Mouse (Mus musculus): Measurements from ENCODE around the gene Xrcc4. TPM values are rescaled to one million over a fixed set of nuclear protein-coding genes. Genes with fewer than 3 reads are reported as not detected.
"Not testable (repeated sequence)": the region's sequence is repeated elsewhere in the genome, so short reads cannot be mapped to it uniquely, and the experiment has no call there.

Xrcc4 gene
- 14.2 and 15.4 TPM in 2 replicates for polyA plus RNA-seq (2015; fragmentation: Nextera tagmentation; extraction: Ambion mirVana)

GRCm38 (mm10) chr13:90088962-90089824 is at the start of gene Xrcc4, which contains the start of gene Tmem167:
Gene Xrcc4 (minus strand): TSS chr13:90089608.
Gene Tmem167 (plus strand): TSS chr13:90089123.
- H3K27ac ChIP-seq = peak within 1 kb of the TSS; percentile 92
- peaks cover 2% of the 10 kb centered on the region; the same call in 1 of the 2 replicates for H3K4me1 ChIP-seq
- H3K4me2 ChIP-seq = peak within 1 kb of the TSS; percentile 86
- H3K36me3 ChIP-seq = peaks cover 8% of the 10 kb centered on the region
- H3K27me3 ChIP-seq = no peaks in the 10 kb centered on the region
- peak within 1 kb of the TSS; percentile 94 for H3K9ac ChIP-seq
- H3K4me3 ChIP-seq = peak within 1 kb of the TSS; percentile 86
- no peaks in the 10 kb centered on the region for H3K9me3 ChIP-seq
- peak; percentile 100 for ATAC-seq (ENCODE audit: insufficient number of reproducible peaks, insufficient read depth, low FRiP score, low TSS enrichment, low read depth)
- 3% methylated on average over 41 of the region's 41 CpGs for WGBS

GRCm38 (mm10) chr13:90136156-90136910 is 46.9 kb upstream of the Xrcc4 start:
- WGBS = 82% methylated on average over 3 of the region's 3 CpGs
- Histone ChIP-seq H3K27me3 (no peaks in the 10 kb centered on the region), H3K4me3 (no peak overlapping the region), H3K4me2 (no peak overlapping the region), H3K36me3 (no peaks in the 10 kb centered on the region), H3K4me1 (peaks cover 4% of the 10 kb centered on the region), H3K9me3 (no peaks in the 10 kb centered on the region), H3K9ac (no peak overlapping the region), H3K27ac (no peak overlapping the region)
- ATAC-seq (ENCODE audit: insufficient number of reproducible peaks, insufficient read depth, low FRiP score, low TSS enrichment, low read depth) = no peak

- 82% methylated on average over 1 of the region's 1 CpGs for WGBS
- Histone ChIP-seq H3K9me3 (no peaks in the 10 kb centered on the region), H3K27ac (no peak overlapping the region), H3K9ac (no peak overlapping the region), H3K4me3 (no peak overlapping the region), H3K27me3 (no peaks in the 10 kb centered on the region), H3K4me1 (0 out of 2 replicates have a peak, but pooled peaks cover 2% of the 10 kb centered on the region), H3K36me3 (0 out of 2 replicates have a peak, but pooled peaks cover 5% of the 10 kb centered on the region), H3K4me2 (no peak overlapping the region)
- ATAC-seq (ENCODE audit: insufficient number of reproducible peaks, insufficient read depth, low FRiP score, low TSS enrichment, low read depth) = no peak
Observed at GRCm38 (mm10) chr13:90111681-90112080, 22.3 kb upstream of the Xrcc4 start.

GRCm38 (mm10) chr13:90108746-90109145 is 19.3 kb upstream of the Xrcc4 start:
- H3K36me3 ChIP-seq = peaks cover 30% of the 10 kb centered on the region
- H3K4me1 ChIP-seq; H3K4me2 ChIP-seq; H3K9ac ChIP-seq; H3K27ac ChIP-seq; H3K27me3 ChIP-seq; H3K9me3 ChIP-seq; ATAC-seq (ENCODE audit: insufficient number of reproducible peaks, insufficient read depth, low FRiP score, low TSS enrichment, low read depth); H3K4me3 ChIP-seq: not testable (repeated sequence)
- 93% methylated on average over 5 of the region's 5 CpGs for WGBS

GRCm38 (mm10) chr13:90106139-90106538 is 16.7 kb upstream of the Xrcc4 start:
- Histone ChIP-seq H3K27me3 (no peaks in the 10 kb centered on the region), H3K36me3 (peaks cover 40% of the 10 kb centered on the region), H3K9me3 (no peaks in the 10 kb centered on the region), H3K4me1 (no peaks in the 10 kb centered on the region), H3K27ac (no peak overlapping the region), H3K9ac (no peak overlapping the region), H3K4me2 (no peak overlapping the region), H3K4me3 (no peak overlapping the region)
- WGBS = 98% methylated on average over 7 of the region's 7 CpGs
- no peak for ATAC-seq (ENCODE audit: insufficient number of reproducible peaks, insufficient read depth, low FRiP score, low TSS enrichment, low read depth)

- H3K27ac ChIP-seq = no peak overlapping the region
- no peak overlapping the region for H3K9ac ChIP-seq
- no peak overlapping the region for H3K4me2 ChIP-seq
- no peak overlapping the region for H3K4me3 ChIP-seq
- H3K4me1 ChIP-seq = no peaks in the 10 kb centered on the region
- ATAC-seq (ENCODE audit: insufficient number of reproducible peaks, insufficient read depth, low FRiP score, low TSS enrichment, low read depth) = no peak
- peaks cover 40% of the 10 kb centered on the region for H3K36me3 ChIP-seq
- no peaks in the 10 kb centered on the region for H3K27me3 ChIP-seq
- H3K9me3 ChIP-seq = no peaks in the 10 kb centered on the region
Observed at GRCm38 (mm10) chr13:90101514-90101913, 12.1 kb upstream of the Xrcc4 start.

GRCm38 (mm10) chr13:90089825-90090183 is 396 bp upstream of the Xrcc4 start:
- Histone ChIP-seq H3K9me3 (no peaks in the 10 kb centered on the region), H3K4me1 (peaks cover 2% of the 10 kb centered on the region; the same call in 1 of the 2 replicates), H3K36me3 (peaks cover 8% of the 10 kb centered on the region), H3K27ac (peak overlapping the region; percentile 92), H3K4me2 (peak overlapping the region; percentile 86), H3K4me3 (peak overlapping the region; percentile 86), H3K27me3 (no peaks in the 10 kb centered on the region), H3K9ac (peak overlapping the region; percentile 94)
- WGBS = under 1% methylated on average over 25 of the region's 27 CpGs
- ATAC-seq (ENCODE audit: insufficient number of reproducible peaks, insufficient read depth, low FRiP score, low TSS enrichment, low read depth) = peak; percentile 82

- no peak overlapping the region for H3K9ac ChIP-seq
- no peaks in the 10 kb centered on the region for H3K36me3 ChIP-seq
- H3K27ac ChIP-seq = no peak overlapping the region
- H3K27me3 ChIP-seq = no peaks in the 10 kb centered on the region
- no peak overlapping the region for H3K4me3 ChIP-seq
- H3K9me3 ChIP-seq = no peaks in the 10 kb centered on the region
- 89% methylated on average over 1 of the region's 1 CpGs for WGBS
- H3K4me1 ChIP-seq = no peaks in the 10 kb centered on the region
- ATAC-seq (ENCODE audit: insufficient number of reproducible peaks, insufficient read depth, low FRiP score, low TSS enrichment, low read depth) = no peak
- H3K4me2 ChIP-seq = no peak overlapping the region
Observed at GRCm38 (mm10) chr13:90061877-90062276, 27.5 kb downstream of the Xrcc4 start.

GRCm38 (mm10) chr13:90052408-90052807 is 37.0 kb downstream of the Xrcc4 start:
- Histone ChIP-seq H3K9ac (no peak overlapping the region), H3K4me3 (no peak overlapping the region), H3K4me2 (no peak overlapping the region), H3K27ac (no peak overlapping the region), H3K9me3 (no peaks in the 10 kb centered on the region), H3K36me3 (no peaks in the 10 kb centered on the region), H3K27me3 (no peaks in the 10 kb centered on the region), H3K4me1 (no peaks in the 10 kb centered on the region)
- ATAC-seq (ENCODE audit: insufficient number of reproducible peaks, insufficient read depth, low FRiP score, low TSS enrichment, low read depth) = no peak
- WGBS = 63% methylated on average over 3 of the region's 3 CpGs

- Histone ChIP-seq H3K4me2 (no peak overlapping the region), H3K4me1 (no peaks in the 10 kb centered on the region), H3K4me3 (no peak overlapping the region), H3K27ac (no peak overlapping the region), H3K36me3 (no peaks in the 10 kb centered on the region), H3K9me3 (no peaks in the 10 kb centered on the region), H3K9ac (no peak overlapping the region), H3K27me3 (no peaks in the 10 kb centered on the region)
- 82% methylated on average over 6 of the region's 6 CpGs for WGBS
- no peak for ATAC-seq (ENCODE audit: insufficient number of reproducible peaks, insufficient read depth, low FRiP score, low TSS enrichment, low read depth)
Observed at GRCm38 (mm10) chr13:90051735-90052134, 37.7 kb downstream of the Xrcc4 start.

- 21% methylated on average over 2 of the region's 2 CpGs for WGBS
Observed at GRCm38 (mm10) chr13:90039613-90040012, 49.8 kb downstream of the Xrcc4 start.

More at GRCm38 (mm10) chr13:90039613-90040012, 49.8 kb downstream of the Xrcc4 start:
- Histone ChIP-seq H3K27ac (no peak overlapping the region), H3K9ac (no peak overlapping the region), H3K4me3 (no peak overlapping the region), H3K36me3 (no peaks in the 10 kb centered on the region), H3K27me3 (no peaks in the 10 kb centered on the region), H3K4me1 (peaks cover 4% of the 10 kb centered on the region; the same call in 1 of the 2 replicates), H3K9me3 (no peaks in the 10 kb centered on the region), H3K4me2 (no peak overlapping the region)
- ATAC-seq (ENCODE audit: insufficient number of reproducible peaks, insufficient read depth, low FRiP score, low TSS enrichment, low read depth) = no peak
